Mouse (Mus musculus) left cerebral cortex, postnatal 4 days (tissue): ENCODE measurements around the gene Mrpl23. TPM values are rescaled to one million over a fixed set of nuclear protein-coding genes. Genes with fewer than 3 reads are reported as not detected.

Source experiments
- microRNA-seq: library from miRNA; unstranded; fragments of <30 nt; microRNA quantifications from one replicate; pipeline ENCODE4 v1.2.0, GENCODE M21; 2022
- total RNA-seq, 2 experiments: library from RNA; stranded (reverse); gene quantifications; 2 replicates each; pipeline ENCODE4 v1.2.3; 2021

Gene Mrpl23
- total RNA-seq, 2 experiments from 2014 or later, result 9.4 to 11.5 TPM

Small RNA genes lying within 50 kb of the gene (microRNA-seq; reads per million reads assigned to microRNA genes)
- not detected for gene Mir675

Other genes with a start within 250 kb of the Mrpl23 start
- gene Krtap5-1, start 235.6 kb upstream of the Mrpl23 start, total RNA-seq, result not detected
- not detected for gene Krtap5-4, start 229.1 kb upstream of the Mrpl23 start, total RNA-seq
- gene Ifitm10, start 158.9 kb upstream of the Mrpl23 start, total RNA-seq, result 1 to 10 TPM; 6.3 to 9.4 TPM
- gene Gm49369, start 150.0 kb upstream of the Mrpl23 start, total RNA-seq, result 1 to 10 TPM in 1 of 2 experiments, not detected in 1; 5.0 TPM
- gene Ctsd, start 144.6 kb upstream of the Mrpl23 start, total RNA-seq, result 100 to 1,000 TPM; 133 to 157 TPM
- gene Syt8, start 97.8 kb upstream of the Mrpl23 start, total RNA-seq, result not detected
- not detected for gene Tnni2, start 90.9 kb upstream of the Mrpl23 start, total RNA-seq
- 1 to 10 TPM; 5.5 to 5.7 TPM for gene Lsp1, start 71.9 kb upstream of the Mrpl23 start, total RNA-seq
- gene Tnnt3, start 33.9 kb upstream of the Mrpl23 start, total RNA-seq, result 1 to 10 TPM in 1 of 2 experiments, not detected in 1; 1.3 TPM
- 100 to 1,000 TPM; 343 to 352 TPM for gene Igf2, start 134.1 kb downstream of the Mrpl23 start, total RNA-seq
- gene Gm49394, start 137.3 kb downstream of the Mrpl23 start, total RNA-seq, result under 1 TPM; 0.10 to 0.12 TPM
- not detected for gene Ins2, start 210.7 kb downstream of the Mrpl23 start, total RNA-seq